Mouse (Mus musculus): ENCODE results near the gene Zfp575. TPM values are rescaled to one million over a fixed set of nuclear protein-coding genes. Genes with fewer than 3 reads are reported as not detected.

Zfp575 gene
- total RNA-seq, 1 experiment: 0.22 TPM

DNA sequence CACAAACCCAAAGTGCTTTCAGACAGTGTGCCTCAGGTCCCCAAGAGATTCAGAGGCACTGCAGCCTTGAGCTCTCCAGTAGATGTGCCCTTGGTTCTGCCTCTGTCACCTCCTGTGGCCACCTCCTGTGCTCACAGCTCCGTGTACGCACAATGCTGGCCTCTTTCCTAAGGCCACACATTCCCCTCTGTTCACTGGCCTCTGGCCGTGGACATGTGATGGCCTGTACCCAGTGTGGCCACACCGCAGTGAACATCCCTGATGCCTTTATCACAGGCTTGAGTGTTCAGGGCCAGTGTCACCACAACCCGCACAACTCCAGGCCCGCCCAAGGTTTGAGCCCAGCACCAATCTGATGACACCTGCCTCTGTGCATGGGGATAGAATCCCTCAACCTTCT, 2.6 kb downstream of the Zfp575 start:
- DNase-seq (ENCODE audit: low read depth, low spot score): no peak
- Histone ChIP-seq H3K9ac (ENCODE audit: insufficient read depth, low read depth, low read length, poor library complexity, severe bottlenecking) (no peak overlapping the region), H3K27ac (ENCODE audit: insufficient read depth, low read depth, low read length, poor library complexity, severe bottlenecking) (no peak overlapping the region; the same call in 1 of the 2 replicates), H3K4me3 (ENCODE audit: insufficient read depth in 1 of 2, low read depth in 1 of 2, low read length in 2 of 2, poor library complexity in 1 of 2, severe bottlenecking in 1 of 2) (no peak overlapping the region; a peak in 1 of 4 replicates), H3K4me1 (ENCODE audit: control insufficient read depth in 2 of 2, insufficient read depth in 2 of 2, low read length in 2 of 2, poor library complexity in 1 of 2) (peaks cover 2 to 7% of the 10 kb centered on the region in 2 experiments; a peak in 2 of 4 replicates), H3K9me3 (ENCODE audit: control insufficient read depth, insufficient read depth, low read depth, low read length) (no peaks in the 10 kb centered on the region), H3K36me3 (ENCODE audit: control insufficient read depth, insufficient read depth, low read length, poor library complexity, severe bottlenecking) (no peaks in the 10 kb centered on the region)
- in situ Hi-C loops (cut with MboI; ENCODE audit: low sequenced_read_pairs in 2 of 2, unreplicated experiment in 2 of 2): no loop called here
- TF ChIP-seq MAFK (IDR thresholded peaks at IDR 0.05; ENCODE audit: insufficient read depth, low read depth, low read length): no peak
- TF ChIP-seq ZC3H11A (IDR thresholded peaks at IDR 0.05; ENCODE audit: borderline replicate concordance, low read depth, low read length): no peak
- TF ChIP-seq ZNF384 (IDR thresholded peaks at IDR 0.05; ENCODE audit: low read depth, low read length): no peak
- TF ChIP-seq HCFC1 (IDR thresholded peaks at IDR 0.05; ENCODE audit: borderline replicate concordance, insufficient read depth, low read length): no peak

DNA sequence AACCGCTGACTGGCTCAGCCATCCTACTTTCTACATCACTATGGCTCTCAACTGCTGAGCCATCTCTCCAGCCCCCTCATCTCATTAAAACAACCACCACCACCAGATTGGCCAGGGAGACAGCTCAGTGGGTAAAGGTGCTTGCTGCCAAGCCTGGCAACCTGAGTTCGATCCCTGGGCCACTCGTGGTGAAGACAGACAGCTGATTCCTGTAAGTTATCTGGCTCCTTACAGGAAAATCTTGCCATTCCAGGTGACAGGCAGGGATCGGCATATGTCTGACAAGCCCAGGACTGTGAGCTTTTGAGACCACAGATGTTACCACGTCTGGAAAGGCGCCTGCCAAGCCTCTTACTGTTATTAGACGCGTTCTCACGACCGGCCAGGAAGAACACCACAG, 9.6 kb downstream of the Zfp575 start:
- DNase-seq (ENCODE audit: low read depth, low spot score): no peak
- TF ChIP-seq ZNF384 (IDR thresholded peaks at IDR 0.05; ENCODE audit: low read depth, low read length) (no peak), CHD2 (IDR thresholded peaks at IDR 0.05; ENCODE audit: low read depth, low read length) (no peak), HCFC1 (IDR thresholded peaks at IDR 0.05; ENCODE audit: borderline replicate concordance, insufficient read depth, low read length) (no peak), MAFK (IDR thresholded peaks at IDR 0.05; ENCODE audit: insufficient read depth, low read depth, low read length) (no peak), ZC3H11A (IDR thresholded peaks at IDR 0.05; ENCODE audit: borderline replicate concordance, low read depth, low read length) (no peak)
- H3K36me3 ChIP-seq (ENCODE audit: control insufficient read depth, insufficient read depth, low read length, poor library complexity, severe bottlenecking): peaks cover 8% of the 10 kb centered on the region; the same call in 1 of the 2 replicates
- in situ Hi-C loops (cut with MboI; ENCODE audit: low sequenced_read_pairs in 2 of 2, unreplicated experiment in 2 of 2): no loop called here
- H3K4me3 ChIP-seq (ENCODE audit: insufficient read depth in 1 of 2, low read depth in 1 of 2, low read length in 2 of 2, poor library complexity in 1 of 2, severe bottlenecking in 1 of 2): no peak overlapping the region
- no peak overlapping the region for H3K27ac ChIP-seq (ENCODE audit: insufficient read depth, low read depth, low read length, poor library complexity, severe bottlenecking)
- no peaks in the 10 kb centered on the region for H3K4me1 ChIP-seq (ENCODE audit: control insufficient read depth in 2 of 2, insufficient read depth in 2 of 2, low read length in 2 of 2, poor library complexity in 1 of 2)
- no peaks in the 10 kb centered on the region for H3K9me3 ChIP-seq (ENCODE audit: control insufficient read depth, insufficient read depth, low read depth, low read length)
- H3K9ac ChIP-seq (ENCODE audit: insufficient read depth, low read depth, low read length, poor library complexity, severe bottlenecking): no peak overlapping the region

DNA sequence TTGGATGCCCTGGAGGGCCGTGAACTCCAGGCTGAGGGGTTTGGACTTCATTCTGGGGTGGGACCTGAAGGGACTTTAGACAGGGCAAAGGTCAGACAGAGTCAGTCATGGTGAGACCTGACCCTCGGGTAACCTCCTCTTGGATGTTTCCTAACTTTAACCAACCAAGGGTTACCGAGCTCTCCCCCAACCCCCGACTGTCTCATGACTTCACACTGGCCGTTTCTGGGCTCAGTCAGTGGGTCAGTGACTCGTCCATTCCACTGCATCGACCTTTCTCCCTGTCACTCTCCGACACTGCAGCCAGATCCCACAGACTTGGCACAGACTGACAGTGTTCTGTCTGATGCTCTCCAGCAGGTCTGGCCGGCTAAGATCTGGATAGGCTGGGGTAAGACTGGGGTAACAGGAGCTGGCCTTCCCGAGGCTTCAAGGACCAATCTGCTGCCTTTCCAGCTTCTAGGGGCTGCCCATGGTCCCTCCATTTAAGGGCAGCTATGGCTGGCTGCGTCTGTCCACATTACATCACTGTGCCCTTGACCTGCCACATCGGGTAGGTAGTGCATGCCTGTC, 13.1 kb downstream of the Zfp575 start:
- no peak overlapping the region for H3K9ac ChIP-seq (ENCODE audit: insufficient read depth, low read depth, low read length, poor library complexity, severe bottlenecking)
- DNase-seq (ENCODE audit: low read depth, low spot score): no peak
- H3K4me3 ChIP-seq (ENCODE audit: insufficient read depth in 1 of 2, low read depth in 1 of 2, low read length in 2 of 2, poor library complexity in 1 of 2, severe bottlenecking in 1 of 2): no peak overlapping the region
- H3K4me1 ChIP-seq (ENCODE audit: control insufficient read depth in 2 of 2, insufficient read depth in 2 of 2, low read length in 2 of 2, poor library complexity in 1 of 2): peaks cover 0 to 2% of the 10 kb centered on the region in 2 experiments; a peak in 1 of 4 replicates
- no peak overlapping the region for H3K27ac ChIP-seq (ENCODE audit: insufficient read depth, low read depth, low read length, poor library complexity, severe bottlenecking)
- TF ChIP-seq CHD2 (IDR thresholded peaks at IDR 0.05; ENCODE audit: low read depth, low read length) (no peak), HCFC1 (IDR thresholded peaks at IDR 0.05; ENCODE audit: borderline replicate concordance, insufficient read depth, low read length) (no peak), MAFK (IDR thresholded peaks at IDR 0.05; ENCODE audit: insufficient read depth, low read depth, low read length) (no peak), ZC3H11A (IDR thresholded peaks at IDR 0.05; ENCODE audit: borderline replicate concordance, low read depth, low read length) (no peak), ZNF384 (IDR thresholded peaks at IDR 0.05; ENCODE audit: low read depth, low read length) (no peak)
- H3K9me3 ChIP-seq (ENCODE audit: control insufficient read depth, insufficient read depth, low read depth, low read length): no peaks in the 10 kb centered on the region
- in situ Hi-C loops (cut with MboI; ENCODE audit: low sequenced_read_pairs in 2 of 2, unreplicated experiment in 2 of 2): no loop called here
- H3K36me3 ChIP-seq (ENCODE audit: control insufficient read depth, insufficient read depth, low read length, poor library complexity, severe bottlenecking): peaks cover 20% of the 10 kb centered on the region; the same call in 1 of the 2 replicates

DNA sequence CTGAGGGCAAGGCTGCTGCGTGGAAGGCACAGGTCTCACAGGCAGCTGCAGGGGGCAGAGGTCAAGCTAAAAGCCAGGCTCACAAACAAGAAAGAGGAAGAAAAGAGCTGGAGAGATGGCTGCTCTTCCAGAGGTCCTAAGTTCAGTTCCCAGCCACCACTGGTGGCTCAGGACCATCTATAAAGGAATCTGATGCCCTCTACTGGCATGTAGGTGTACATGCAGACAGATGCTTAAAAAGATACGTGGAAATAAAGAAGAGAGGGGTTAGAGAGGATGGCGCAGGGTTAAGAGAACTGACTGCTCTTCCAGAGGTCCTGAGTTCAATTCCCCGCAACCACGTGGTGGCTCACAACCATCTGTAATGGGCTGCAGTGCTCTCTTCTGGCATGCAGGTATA, 15.0 kb downstream of the Zfp575 start:
- Histone ChIP-seq H3K4me3 (ENCODE audit: insufficient read depth in 1 of 2, low read depth in 1 of 2, low read length in 2 of 2, poor library complexity in 1 of 2, severe bottlenecking in 1 of 2) (no peak overlapping the region), H3K4me1 (ENCODE audit: control insufficient read depth in 2 of 2, insufficient read depth in 2 of 2, low read length in 2 of 2, poor library complexity in 1 of 2) (peaks cover 0 to 2% of the 10 kb centered on the region in 2 experiments; a peak in 1 of 4 replicates), H3K27ac (ENCODE audit: insufficient read depth, low read depth, low read length, poor library complexity, severe bottlenecking) (no peak overlapping the region), H3K36me3 (ENCODE audit: control insufficient read depth, insufficient read depth, low read length, poor library complexity, severe bottlenecking) (peaks cover 31% of the 10 kb centered on the region), H3K9me3 (ENCODE audit: control insufficient read depth, insufficient read depth, low read depth, low read length) (no peaks in the 10 kb centered on the region), H3K9ac (ENCODE audit: insufficient read depth, low read depth, low read length, poor library complexity, severe bottlenecking) (no peak overlapping the region)
- no peak for DNase-seq (ENCODE audit: low read depth, low spot score)
- TF ChIP-seq HCFC1 (IDR thresholded peaks at IDR 0.05; ENCODE audit: borderline replicate concordance, insufficient read depth, low read length) (no peak), ZC3H11A (IDR thresholded peaks at IDR 0.05; ENCODE audit: borderline replicate concordance, low read depth, low read length) (no peak), CHD2 (IDR thresholded peaks at IDR 0.05; ENCODE audit: low read depth, low read length) (no peak), MAFK (IDR thresholded peaks at IDR 0.05; ENCODE audit: insufficient read depth, low read depth, low read length) (no peak), ZNF384 (IDR thresholded peaks at IDR 0.05; ENCODE audit: low read depth, low read length) (no peak)
- in situ Hi-C loops (cut with MboI; ENCODE audit: low sequenced_read_pairs in 2 of 2, unreplicated experiment in 2 of 2): no loop called here

Measured in ES-E14 (cell line).